Mouse (Mus musculus) layer of hippocampus, adult 9-11 months (tissue): ENCODE results near the gene Utp14b.

Source experiments
- DNase-seq: peaks from one replicate; pipeline ENCODE4 v3.0.0; 2022

Gene Utp14b

DNA sequence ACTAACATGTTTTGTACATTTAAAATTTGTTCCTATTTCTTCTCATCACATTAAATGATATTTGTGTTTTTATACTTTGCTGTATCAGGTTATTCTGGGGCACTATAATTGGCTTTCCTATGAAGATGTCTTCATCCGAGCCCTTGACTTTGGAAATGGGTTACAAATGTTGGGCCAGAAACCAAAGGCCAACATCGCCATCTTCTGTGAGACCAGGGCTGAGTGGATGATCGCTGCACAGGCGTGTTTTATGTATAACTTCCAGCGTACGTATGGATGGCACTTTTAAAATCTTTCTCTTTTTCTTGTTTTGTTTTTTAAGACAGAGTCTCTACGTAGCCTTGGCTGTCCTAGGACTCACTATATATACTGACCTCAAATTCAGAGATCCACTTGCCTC lies 30.3 kb downstream of the Utp14b start:
- DNase-seq: no peak

GRCm38 (mm10) chr1:78694503-78695258 lies 36.8 kb downstream of the Utp14b start:
- no peak for DNase-seq

DNA sequence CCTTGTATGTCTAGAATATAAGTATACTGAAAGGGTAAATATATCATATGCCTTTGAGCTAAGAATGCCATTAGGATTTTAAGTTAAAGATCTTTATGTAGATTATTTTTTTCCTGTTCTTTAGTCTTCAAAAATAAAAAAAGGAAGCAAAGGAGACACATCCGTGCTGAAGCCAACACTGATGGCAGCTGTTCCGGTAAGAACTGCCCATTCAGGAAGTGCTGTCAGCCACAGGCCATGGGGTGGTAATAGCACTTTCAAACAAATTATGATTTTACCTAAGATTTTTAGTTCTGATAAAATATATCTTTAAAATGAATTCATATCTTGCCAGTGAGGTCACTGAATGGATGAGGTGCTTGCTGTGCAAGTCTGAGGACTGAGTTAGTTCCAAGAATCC lies 38.5 kb downstream of the Utp14b start:
- DNase-seq: no peak

DNA sequence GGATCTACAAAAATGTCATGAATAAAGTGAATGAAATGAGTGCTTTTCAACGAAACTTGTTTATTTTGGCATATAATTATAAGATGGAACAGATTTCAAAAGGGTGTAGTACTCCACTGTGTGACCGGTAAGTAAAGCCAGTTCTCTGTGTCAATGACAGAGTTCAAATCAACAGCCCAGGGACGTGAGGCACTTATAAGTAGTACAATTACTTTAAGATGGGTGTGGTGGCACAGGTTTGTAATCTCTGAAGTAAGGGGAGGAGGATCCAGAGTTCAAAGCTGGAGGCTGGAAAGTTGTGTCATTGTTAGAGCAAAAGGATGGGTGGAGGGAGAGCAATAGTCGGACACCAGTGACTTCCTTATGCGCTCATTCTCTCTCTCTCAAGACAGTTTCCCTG lies 39.1 kb downstream of the Utp14b start:
- DNase-seq: no peak

DNA sequence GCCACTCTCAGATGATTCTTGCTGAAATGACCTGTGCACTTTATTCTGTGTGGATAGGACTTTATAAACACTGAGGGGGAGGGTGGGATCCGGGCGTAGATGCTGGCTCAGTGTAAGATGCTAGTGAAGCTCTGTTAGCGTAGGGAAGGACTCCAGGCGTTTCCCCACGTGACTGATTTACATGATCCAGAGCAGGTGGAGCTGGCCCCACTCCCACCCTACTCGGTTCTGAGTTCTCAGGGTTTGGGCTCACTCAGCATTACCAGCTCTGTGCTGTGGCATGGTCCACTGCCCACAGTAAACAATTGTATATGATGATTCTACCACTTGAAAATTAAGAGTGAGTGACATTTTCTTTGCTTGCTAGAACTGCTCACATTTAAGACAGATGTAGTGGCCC lies 40.3 kb downstream of the Utp14b start:
- DNase-seq: no peak

DNA sequence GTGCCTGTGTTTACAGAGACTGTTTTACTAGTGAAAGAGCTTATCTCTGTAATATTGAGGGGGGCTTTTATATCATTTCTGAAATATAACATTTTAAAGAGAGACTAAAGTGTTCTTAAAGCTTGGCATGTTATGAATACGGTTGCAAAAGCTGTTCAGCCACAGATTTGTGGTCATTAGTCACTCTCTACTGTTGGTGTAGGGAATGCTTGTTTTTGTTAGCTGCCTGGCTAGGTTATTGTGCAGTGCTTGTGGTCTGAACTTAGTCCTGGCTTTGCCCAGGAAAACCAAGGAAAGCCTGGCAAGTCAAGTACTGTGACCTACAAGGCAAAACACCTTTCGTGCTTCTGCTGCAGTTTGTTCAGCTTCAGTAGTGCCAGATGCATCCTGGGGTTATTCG lies 43.9 kb downstream of the Utp14b start:
- DNase-seq: no peak

GRCm38 (mm10) chr1:78702282-78702963 lies 44.6 kb downstream of the Utp14b start:
- DNase-seq: no peak

- no peak for DNase-seq
Measured at GRCm38 (mm10) chr1:78702964-78703285, 45.1 kb downstream of the Utp14b start.

GRCm38 (mm10) chr1:78706338-78706737 lies 48.5 kb downstream of the Utp14b start:
- no peak for DNase-seq

GRCm38 (mm10) chr1:78707280-78707679 lies 49.4 kb downstream of the Utp14b start:
- peak; percentile 38 for DNase-seq

DNA sequence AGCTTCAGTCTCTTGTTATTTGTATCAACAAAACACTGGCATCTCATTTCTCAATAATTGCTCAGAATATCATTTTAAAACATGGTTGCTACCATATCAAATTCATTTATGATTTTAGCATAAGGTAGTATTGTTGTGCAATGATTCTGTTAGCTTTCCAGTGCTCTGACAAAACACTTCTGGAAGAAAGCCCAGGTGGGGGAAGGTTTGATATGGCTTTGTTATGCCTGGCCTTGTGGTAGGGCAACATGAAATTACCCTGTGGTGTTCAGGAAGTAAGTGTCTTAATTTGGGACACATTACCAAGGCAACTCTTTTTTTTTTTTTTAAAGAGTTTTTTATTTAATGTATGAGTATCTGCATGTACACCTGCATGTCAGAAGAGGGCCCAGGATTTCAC lies 52.2 kb downstream of the Utp14b start:
- DNase-seq: no peak

- no peak for DNase-seq
Measured at GRCm38 (mm10) chr1:78710613-78711329, 52.9 kb downstream of the Utp14b start.
